Mouse (Mus musculus) heart, embryonic 16.5 days (tissue): ENCODE data around the gene Cers2. TPM values are rescaled to one million over a fixed set of nuclear protein-coding genes. Genes with fewer than 3 reads are reported as not detected.
A peak's percentile ranks its signal among the peaks of the same experiment; 100 is the strongest.

Experiments used
- ATAC-seq: fragments of 200-750 bp; cut with Nextera tagmentation; replicated peaks from 2 replicates; pipeline ENCODE4 v1.8.0; 2017; ENCODE audit warnings: moderate number of reproducible peaks; ENCODE audit not compliant: insufficient read depth, low FRiP score; ENCODE audit errors: extremely low read depth
- H3K27ac ChIP-seq: fragments of 300-500 bp; sonication (generic); 2 replicates; pipeline ENCODE4 v1.5.1; 2014; ENCODE audit warnings: mild to moderate bottlenecking, low read length, control low read depth, moderate library complexity
- H3K27me3 ChIP-seq: fragments of 300-500 bp; sonication (generic); 2 replicates; pipeline ENCODE4 v1.6.1; 2014; ENCODE audit warnings: low read length, mixed read lengths; ENCODE audit not compliant: control insufficient read depth, insufficient read depth
- H3K36me3 ChIP-seq: fragments of 300-500 bp; sonication (generic); 2 replicates; pipeline ENCODE4 v1.6.1; 2014; ENCODE audit not compliant: control insufficient read depth, insufficient read depth
- H3K4me1 ChIP-seq: fragments of 300-500 bp; sonication (generic); 2 replicates; pipeline ENCODE4 v1.6.1; 2014; ENCODE audit warnings: low read length, mixed read lengths; ENCODE audit not compliant: control insufficient read depth, insufficient read depth
- H3K4me2 ChIP-seq: fragments of 300-500 bp; sonication (generic); 2 replicates; pipeline ENCODE4 v1.6.1; 2014; ENCODE audit warnings: low read depth, mild to moderate bottlenecking, control low read depth, low read length
- H3K4me3 ChIP-seq: fragments of 300-500 bp; sonication (generic); 2 replicates; pipeline ENCODE4 v1.5.1; 2014; ENCODE audit warnings: mild to moderate bottlenecking, control low read depth, low read length
- H3K9ac ChIP-seq: fragments of 300-500 bp; sonication (generic); 2 replicates; pipeline ENCODE4 v1.6.1; 2014; ENCODE audit warnings: low read length, control low read depth
- H3K9me3 ChIP-seq: fragments of 300-500 bp; sonication (generic); replicated peaks from 2 replicates; pipeline ENCODE4 v1.6.1; 2016; ENCODE audit warnings: low read length; ENCODE audit not compliant: control insufficient read depth
- WGBS: fragments of 180-500 bp; shearing (Covaris S2); extraction: QIAGEN DNeasy Blood & Tissue Kit; methylation state at CpG from one replicate; pipeline ENCODE4 v1.1.7; 2014; 5-methylcytosine and 5-hydroxymethylcytosine counted together
- polyA plus RNA-seq: library from polyadenylated mRNA; unstranded; fragments of >200 nt; fragmentation: Nextera tagmentation; extraction: Ambion mirVana; gene quantifications from 2 replicates; pipeline ENCODE4 v1.2.1, GENCODE M21; 2015

Cers2 gene
- polyA plus RNA-seq, 1 experiment from 2014 or later = 139 TPM

GRCm38 (mm10) chr3:95319110-95319509, 4.5 kb downstream of the Cers2 start:
- H3K4me1 ChIP-seq = peaks cover 35% of the 10 kb centered on the region
- peak overlapping the region; percentile 49 for H3K9ac ChIP-seq
- peak overlapping the region; percentile 76 for H3K27ac ChIP-seq
- WGBS = 36% methylated on average over 2 of the region's 2 CpGs
- ATAC-seq = no peak
- H3K4me3 ChIP-seq = no peak overlapping the region
- no peaks in the 10 kb centered on the region for H3K9me3 ChIP-seq
- H3K27me3 ChIP-seq = no peaks in the 10 kb centered on the region
- H3K4me2 ChIP-seq = no peak overlapping the region
- peaks cover 42% of the 10 kb centered on the region for H3K36me3 ChIP-seq

DNA sequence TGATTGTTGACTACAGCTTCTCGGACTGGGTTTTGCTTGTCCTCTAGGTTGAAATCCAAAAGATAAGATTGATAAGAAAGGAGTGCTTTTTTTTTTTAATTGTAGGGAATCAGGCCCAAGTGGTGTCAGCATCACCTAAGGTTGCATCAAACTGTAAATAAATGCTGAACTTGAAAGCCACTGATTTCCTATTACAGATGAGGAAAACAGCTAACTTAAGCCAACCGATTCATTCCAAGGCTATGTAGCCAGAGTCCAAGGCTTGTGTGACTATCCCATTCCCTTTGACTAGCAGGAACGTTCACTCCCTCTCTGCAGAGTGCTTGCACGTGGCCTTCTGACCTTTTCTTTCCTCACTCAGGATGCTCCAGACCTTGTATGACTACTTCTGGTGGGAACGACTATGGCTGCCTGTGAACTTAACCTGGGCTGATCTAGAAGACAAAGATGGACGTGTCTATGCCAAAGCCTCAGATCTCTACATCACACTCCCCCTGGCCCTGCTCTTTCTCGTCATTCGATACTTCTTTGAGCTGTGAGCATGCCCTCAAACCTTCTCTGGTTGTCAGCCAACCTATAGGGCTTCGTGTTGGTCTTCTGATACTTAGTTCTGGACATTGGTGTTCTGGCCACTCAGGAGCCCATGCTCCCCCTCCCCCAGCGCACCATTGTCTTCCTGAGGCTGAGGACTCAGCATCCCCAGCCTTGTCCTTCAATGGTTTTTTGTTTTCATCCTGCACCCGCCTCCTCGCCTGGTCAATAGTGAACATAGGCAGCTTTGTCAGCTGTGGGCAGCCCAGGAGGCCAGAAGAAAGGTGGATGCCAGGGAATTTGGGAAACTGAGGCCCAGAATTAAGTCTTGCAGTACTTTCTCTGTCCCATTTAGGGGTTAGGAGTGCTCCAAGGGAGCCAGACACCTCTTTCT, 5.4 kb downstream of the Cers2 start:
- WGBS = 65% methylated on average over 12 of the region's 12 CpGs
- Histone ChIP-seq H3K9me3 (no peaks in the 10 kb centered on the region), H3K4me3 (no peak overlapping the region), H3K27ac (no peak overlapping the region), H3K27me3 (no peaks in the 10 kb centered on the region), H3K4me1 (peaks cover 30% of the 10 kb centered on the region), H3K9ac (no peak overlapping the region), H3K36me3 (peaks cover 49% of the 10 kb centered on the region), H3K4me2 (no peak overlapping the region)
- ATAC-seq = no peak

DNA sequence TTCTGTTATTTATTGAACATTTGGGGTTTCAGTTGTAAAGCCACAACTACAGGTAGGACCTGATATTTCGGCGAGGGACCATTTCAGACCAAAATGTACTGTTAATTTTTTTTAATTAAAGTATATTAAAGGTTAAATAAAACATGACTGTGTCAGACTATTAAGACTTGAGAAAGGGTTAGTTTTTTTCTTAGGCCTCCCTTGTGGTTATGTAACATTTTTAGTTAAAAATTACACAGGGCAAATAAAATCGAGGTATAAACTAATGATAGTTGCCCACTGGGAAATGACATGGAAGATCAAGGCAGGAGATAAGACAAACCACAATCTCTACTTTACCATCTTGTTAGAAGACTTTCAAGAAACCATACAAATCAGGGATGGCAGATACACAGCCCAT, 8.8 kb downstream of the Cers2 start:
- no peak overlapping the region for H3K27ac ChIP-seq
- no peak overlapping the region for H3K4me2 ChIP-seq
- WGBS = 87% methylated on average over 3 of the region's 3 CpGs
- H3K4me1 ChIP-seq = peaks cover 10% of the 10 kb centered on the region
- no peak for ATAC-seq
- H3K4me3 ChIP-seq = no peak overlapping the region
- no peaks in the 10 kb centered on the region for H3K27me3 ChIP-seq
- H3K9ac ChIP-seq = no peak overlapping the region
- peaks cover 75% of the 10 kb centered on the region for H3K36me3 ChIP-seq
- H3K9me3 ChIP-seq = no peaks in the 10 kb centered on the region

DNA sequence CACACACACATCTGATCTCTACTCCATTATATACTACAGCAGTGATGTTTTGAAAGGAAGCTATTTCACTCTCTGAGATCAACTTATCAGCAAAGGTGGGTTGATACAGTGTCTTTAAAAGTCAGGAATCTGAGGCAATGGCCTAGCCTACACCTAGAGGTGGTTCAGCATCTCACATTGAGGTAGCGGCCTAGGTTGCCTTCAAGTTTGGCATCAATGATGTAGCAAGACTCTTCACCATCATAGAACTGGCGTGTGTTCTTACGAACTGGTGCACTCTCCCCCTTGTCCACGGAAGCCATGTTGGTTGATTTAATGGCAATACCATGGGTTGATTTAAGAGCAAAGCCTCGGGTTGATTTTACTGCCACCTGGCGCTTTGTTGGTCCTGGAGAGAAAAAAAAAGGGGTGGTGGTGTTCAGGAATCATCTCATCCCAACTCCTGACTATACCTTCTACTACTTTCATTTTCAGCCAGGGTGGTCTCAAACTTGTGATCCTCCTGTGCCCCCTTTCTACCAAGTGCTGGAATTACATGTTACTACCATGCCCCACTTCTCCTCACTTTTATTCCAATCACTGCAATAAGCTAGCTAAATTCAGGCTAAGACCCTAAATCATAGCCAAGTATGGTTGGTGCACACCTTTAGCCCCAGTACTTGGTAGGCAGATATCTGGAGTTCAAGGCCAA, 10.0 kb downstream of the Cers2 start:
- Histone ChIP-seq H3K27ac (no peak overlapping the region), H3K36me3 (peaks cover 81% of the 10 kb centered on the region), H3K4me2 (no peak overlapping the region), H3K4me3 (no peak overlapping the region), H3K9ac (no peak overlapping the region), H3K4me1 (no peaks in the 10 kb centered on the region), H3K27me3 (no peaks in the 10 kb centered on the region), H3K9me3 (no peaks in the 10 kb centered on the region)
- ATAC-seq = no peak
- WGBS = 93% methylated on average over 6 of the region's 6 CpGs

- H3K9ac ChIP-seq = no peak overlapping the region
- H3K4me2 ChIP-seq = no peak overlapping the region
- no peak overlapping the region for H3K27ac ChIP-seq
- no peaks in the 10 kb centered on the region for H3K9me3 ChIP-seq
- H3K27me3 ChIP-seq = no peaks in the 10 kb centered on the region
- no peak overlapping the region for H3K4me3 ChIP-seq
- ATAC-seq = no peak
- 89% methylated on average over 1 of the region's 1 CpGs for WGBS
- H3K36me3 ChIP-seq = peaks cover 59% of the 10 kb centered on the region
- H3K4me1 ChIP-seq = no peaks in the 10 kb centered on the region
These were observed 14.3 kb downstream of the Cers2 start for GRCm38 (mm10) chr3:95328803-95329404.

DNA sequence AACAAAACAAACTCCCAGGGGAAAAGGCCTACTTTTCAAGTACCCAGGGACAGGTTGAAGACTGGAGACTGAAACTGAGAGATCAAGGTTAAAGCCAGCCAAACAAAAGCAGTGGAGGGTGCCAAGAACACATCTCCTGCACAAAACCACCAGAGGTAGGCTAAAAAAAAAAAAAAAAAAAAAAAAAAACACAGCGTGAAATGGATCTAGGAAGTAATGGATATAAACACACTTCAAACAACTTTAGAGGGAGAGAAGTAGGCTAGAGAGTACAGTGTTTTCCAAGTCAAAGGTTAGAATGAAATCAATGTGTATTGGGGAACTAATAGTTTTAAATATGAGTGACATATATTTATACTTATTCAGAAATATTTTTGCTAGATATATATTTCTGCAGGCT, 16.9 kb downstream of the Cers2 start:
- Histone ChIP-seq H3K27me3 (no peaks in the 10 kb centered on the region), H3K36me3 (peaks cover 46% of the 10 kb centered on the region), H3K4me2 (no peak overlapping the region), H3K9ac (no peak overlapping the region), H3K4me3 (no peak overlapping the region), H3K4me1 (no peaks in the 10 kb centered on the region), H3K27ac (no peak overlapping the region), H3K9me3 (no peaks in the 10 kb centered on the region)
- WGBS = 88% methylated on average over 1 of the region's 1 CpGs
- no peak for ATAC-seq

DNA sequence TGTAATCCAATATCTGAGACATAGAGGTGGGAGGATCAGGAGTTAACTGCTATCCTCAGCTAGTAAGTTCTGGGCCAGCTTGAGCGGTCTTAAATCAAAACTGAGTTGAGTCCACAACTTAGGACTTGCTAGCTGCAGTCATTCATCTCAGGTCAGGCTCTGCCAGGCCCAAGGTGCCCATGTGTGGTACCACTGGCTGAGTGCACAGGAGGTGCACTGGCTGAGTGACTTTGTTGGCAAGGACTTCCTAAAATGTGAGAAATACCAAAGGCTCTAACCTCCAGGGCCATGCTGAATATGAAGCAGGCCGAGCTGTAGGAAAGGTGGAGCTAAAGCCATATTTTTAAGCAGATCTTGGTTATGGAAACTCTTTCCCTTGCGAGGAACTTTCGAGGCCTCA, 22.8 kb downstream of the Cers2 start:
- no peaks in the 10 kb centered on the region for H3K9me3 ChIP-seq
- H3K27ac ChIP-seq = no peak overlapping the region
- no peaks in the 10 kb centered on the region for H3K27me3 ChIP-seq
- no peak overlapping the region for H3K9ac ChIP-seq
- H3K36me3 ChIP-seq = peaks cover 73% of the 10 kb centered on the region
- WGBS = 92% methylated on average over 4 of the region's 4 CpGs
- no peaks in the 10 kb centered on the region for H3K4me1 ChIP-seq
- no peak overlapping the region for H3K4me3 ChIP-seq
- no peak for ATAC-seq
- H3K4me2 ChIP-seq = no peak overlapping the region

DNA sequence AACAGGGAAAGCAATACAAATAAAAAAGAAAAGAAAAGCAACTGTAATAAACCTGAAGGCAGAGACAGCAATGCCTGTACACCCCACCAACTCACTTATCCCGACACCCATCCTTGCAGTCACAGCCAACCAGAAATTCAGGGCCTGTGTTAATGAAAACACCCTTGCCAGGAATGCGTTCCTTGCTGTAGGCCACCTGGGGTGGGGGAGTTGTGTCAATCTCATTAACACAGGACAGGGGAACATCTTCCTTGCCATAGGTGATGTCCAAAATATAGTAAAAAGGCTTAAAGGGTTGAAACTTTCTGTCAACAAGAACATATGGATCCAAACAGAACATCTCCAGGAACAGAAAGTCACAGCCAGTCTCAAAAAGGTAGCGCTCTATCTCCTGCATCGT, 23.7 kb downstream of the Cers2 start:
- H3K4me3 ChIP-seq = no peak overlapping the region
- WGBS = 96% methylated on average over 4 of the region's 4 CpGs
- no peak for ATAC-seq
- H3K4me2 ChIP-seq = no peak overlapping the region
- H3K9me3 ChIP-seq = no peaks in the 10 kb centered on the region
- peaks cover 70% of the 10 kb centered on the region for H3K36me3 ChIP-seq
- H3K27me3 ChIP-seq = no peaks in the 10 kb centered on the region
- no peak overlapping the region for H3K9ac ChIP-seq
- no peaks in the 10 kb centered on the region for H3K4me1 ChIP-seq
- no peak overlapping the region for H3K27ac ChIP-seq
